Mouse (Mus musculus) frontal cortex, postnatal 14 days (tissue): ENCODE data around the gene Syngr2.
A peak's percentile ranks its signal among the peaks of the same experiment; 100 is the strongest.
"Not testable (repeated sequence)": the region's sequence is repeated elsewhere in the genome, so short reads cannot be mapped to it uniquely, and the experiment has no call there.

Experiments used
- DNase-seq, 2 experiments: peaks; one replicate each; pipeline ENCODE4 v3.0.0; 2022; ENCODE audit warnings: low spot score in 2 of 2

Gene Syngr2

DNA sequence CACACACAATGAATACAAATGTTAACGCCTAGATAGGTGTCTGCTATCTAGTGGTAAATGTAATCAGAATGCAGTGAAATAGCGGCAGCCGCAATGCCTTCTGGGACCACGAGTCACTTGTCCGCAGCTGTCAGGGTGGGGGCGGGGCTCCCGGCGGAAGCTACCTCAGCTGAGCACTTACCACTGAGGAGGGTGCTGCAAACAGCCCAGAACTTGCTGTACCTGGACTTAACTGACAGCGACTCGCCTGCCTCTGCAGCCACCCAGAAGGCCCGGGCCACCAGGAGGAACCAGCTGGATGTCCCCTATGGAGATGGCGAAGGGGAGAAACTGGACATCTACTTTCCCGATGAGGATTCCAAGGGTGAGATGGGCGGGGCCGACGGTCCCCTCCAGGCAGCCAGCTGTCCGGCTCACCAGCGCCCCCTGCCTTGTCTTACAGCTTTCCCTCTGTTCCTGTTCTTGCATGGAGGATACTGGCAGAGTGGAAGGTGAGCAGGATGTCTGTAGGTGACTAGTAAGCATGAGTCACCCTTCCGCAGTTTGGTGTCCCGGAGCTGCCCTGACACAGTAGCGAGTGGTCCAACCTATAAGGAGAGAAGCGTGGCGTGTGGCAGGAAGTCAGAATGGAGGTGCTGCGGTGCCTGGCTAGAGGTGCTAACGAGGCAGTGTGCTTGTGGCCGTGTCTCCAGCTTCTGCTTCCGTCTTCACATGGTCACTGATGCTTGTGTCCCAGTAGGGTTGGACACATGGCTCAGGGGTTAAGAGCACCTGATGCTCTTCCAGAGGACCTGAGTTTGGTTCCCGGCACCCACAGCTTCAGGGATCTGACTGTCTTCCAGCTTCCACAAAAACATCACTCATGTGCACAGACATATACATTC lies 22.9 kb downstream of the Syngr2 start:
- DNase-seq = peak in 1 of 2 experiments; percentile 54

- DNase-seq = not testable (repeated sequence)
These were observed 24.0 kb downstream of the Syngr2 start for GRCm38 (mm10) chr11:117833509-117833908.

DNA sequence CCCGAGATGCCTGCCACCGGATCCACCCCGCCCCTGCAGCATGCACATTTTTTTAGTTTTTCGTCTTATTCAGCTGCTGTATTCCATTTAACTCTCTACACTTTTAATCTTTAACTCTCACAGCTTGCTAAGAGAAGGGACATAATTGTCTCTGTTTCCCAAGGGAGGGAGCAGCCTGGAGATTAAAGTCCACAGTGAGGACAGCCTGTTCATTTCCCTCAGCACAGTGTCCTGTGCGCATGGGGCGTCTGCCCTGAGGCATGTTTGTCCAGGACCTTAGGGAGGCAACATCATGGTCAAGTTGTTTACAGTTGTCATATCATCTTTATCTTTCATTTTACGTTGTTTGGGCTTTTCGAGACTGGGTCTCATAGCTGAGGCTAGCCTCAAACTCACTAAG lies 24.6 kb downstream of the Syngr2 start:
- no peak for DNase-seq

GRCm38 (mm10) chr11:117836306-117836705 lies 26.8 kb downstream of the Syngr2 start:
- DNase-seq = peak in 1 of 2 experiments; percentile 37

DNA sequence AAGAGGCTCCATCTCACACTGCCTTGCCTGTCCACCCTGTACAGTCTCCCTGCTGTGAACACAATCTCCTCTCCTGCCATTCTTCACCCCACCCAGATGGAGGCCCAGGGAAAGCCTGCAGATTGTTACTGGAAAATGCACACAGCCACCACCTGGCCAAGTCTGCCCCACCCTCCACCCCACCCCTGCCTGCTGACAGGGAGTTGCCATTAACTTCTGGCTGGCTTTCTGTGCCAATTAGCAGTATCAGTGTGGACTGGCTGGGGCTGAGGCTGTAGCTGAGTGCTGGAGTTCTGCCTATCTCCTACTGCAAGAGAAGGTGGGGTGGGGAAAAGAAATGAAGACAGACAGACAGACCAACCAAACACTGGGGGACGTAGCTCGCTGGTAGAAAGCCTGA lies 29.1 kb downstream of the Syngr2 start:
- DNase-seq = no peak

DNA sequence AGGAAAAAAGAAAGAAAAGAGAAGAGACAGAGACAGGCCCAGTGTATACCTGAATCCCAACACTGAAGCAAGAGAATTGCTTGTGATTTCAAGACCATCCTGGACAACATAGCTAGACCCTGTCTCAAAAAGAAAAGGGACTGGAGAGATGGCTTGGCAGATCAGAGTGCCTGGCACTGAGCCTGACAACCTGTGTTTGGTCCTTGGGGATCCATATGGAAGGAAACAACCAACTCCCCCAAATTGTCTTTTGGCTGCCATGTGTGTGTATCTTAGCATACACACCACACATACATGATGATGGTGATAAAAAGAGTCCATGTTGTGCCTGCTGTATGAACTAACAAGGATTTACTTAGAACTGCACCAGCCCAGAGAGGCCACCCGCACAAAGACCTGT lies 29.6 kb downstream of the Syngr2 start:
- no peak for DNase-seq

DNA sequence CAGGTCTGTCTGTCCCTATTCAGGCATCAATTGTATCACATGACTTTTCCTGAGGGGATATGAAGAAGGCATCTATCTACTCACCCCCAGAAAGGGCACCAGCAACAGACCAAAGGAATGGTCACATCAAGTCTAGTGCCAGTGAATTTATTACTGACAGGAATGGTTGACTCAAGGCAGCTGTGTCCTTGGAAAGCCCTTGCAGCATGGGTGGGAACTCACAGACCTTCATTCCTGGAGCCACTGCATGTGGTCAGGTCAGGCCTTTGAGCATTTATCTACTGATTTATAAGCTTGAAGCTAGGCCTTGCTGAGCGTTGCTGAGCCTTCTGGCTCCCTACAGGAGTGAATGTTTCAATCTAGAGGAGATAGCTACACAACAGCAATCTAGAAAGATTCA lies 31.4 kb downstream of the Syngr2 start:
- no peak for DNase-seq

DNA sequence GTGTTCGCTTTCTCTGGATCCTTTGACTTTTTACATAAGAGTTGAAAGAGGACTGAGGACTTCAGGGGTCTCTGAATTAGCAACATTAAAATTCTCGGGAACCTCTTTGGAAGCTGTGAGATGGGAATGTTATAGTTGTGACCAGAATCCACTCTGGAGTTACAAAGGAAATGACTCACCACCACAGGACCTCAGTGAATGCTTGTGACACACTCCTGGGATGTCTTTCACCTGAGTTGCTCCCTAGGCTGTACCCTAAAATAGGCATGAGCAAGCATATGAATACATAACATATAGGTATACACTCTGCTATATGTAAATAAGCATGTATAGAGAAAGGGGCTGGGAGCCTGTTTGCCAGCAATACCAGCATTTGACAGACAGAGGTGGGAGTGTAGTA lies 34.0 kb downstream of the Syngr2 start:
- no peak for DNase-seq

- DNase-seq = no peak
These were observed 35.5 kb downstream of the Syngr2 start for GRCm38 (mm10) chr11:117844997-117845396.

- no peak for DNase-seq
These were observed 36.2 kb downstream of the Syngr2 start for GRCm38 (mm10) chr11:117845651-117846050.

GRCm38 (mm10) chr11:117846640-117847039 lies 37.2 kb downstream of the Syngr2 start:
- no peak for DNase-seq

- no peak for DNase-seq
These were observed 38.2 kb downstream of the Syngr2 start for GRCm38 (mm10) chr11:117847593-117848215.

- DNase-seq = no peak
These were observed 39.0 kb downstream of the Syngr2 start for GRCm38 (mm10) chr11:117848271-117848984.

DNA sequence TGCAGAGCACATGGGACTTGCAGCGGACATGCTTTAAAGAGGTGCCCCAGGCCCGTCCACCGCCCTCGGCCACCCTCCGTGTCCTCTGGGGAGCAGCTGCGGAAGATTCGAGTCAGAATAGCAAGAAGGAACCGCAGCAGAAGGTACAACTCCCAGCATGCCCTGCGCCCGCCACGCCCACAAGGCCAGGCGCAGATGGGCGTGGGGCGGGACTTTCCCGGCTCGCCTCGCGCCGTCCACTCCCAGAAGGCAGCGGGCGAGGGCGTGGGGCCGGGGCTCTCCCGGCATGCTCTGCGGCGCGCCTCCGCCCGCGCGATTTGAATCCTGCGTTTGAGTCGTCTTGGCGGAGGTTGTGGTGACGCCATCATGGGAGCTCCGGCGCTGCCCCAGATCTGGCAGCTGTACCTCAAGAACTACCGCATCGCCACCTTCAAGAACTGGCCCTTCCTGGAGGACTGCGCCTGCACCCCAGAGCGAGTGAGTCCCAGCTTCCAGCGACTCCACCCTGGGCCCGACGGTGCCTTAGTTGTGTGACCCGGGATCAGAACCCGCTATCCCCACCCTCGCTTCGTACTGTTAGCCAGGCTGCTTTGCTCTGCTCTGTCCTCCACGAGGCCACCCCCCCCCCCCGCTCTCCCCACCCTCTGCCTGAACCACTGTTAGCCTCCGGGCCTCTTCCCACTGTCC lies 39.7 kb downstream of the Syngr2 start, which contains the start of gene Birc5:
TSS of gene Birc5 (plus strand) at position 267 of the 687 bp plus-strand sequence.
- DNase-seq = peak; percentile 90 to 93

GRCm38 (mm10) chr11:117852875-117853274 lies 43.4 kb downstream of the Syngr2 start:
- DNase-seq = no peak

DNA sequence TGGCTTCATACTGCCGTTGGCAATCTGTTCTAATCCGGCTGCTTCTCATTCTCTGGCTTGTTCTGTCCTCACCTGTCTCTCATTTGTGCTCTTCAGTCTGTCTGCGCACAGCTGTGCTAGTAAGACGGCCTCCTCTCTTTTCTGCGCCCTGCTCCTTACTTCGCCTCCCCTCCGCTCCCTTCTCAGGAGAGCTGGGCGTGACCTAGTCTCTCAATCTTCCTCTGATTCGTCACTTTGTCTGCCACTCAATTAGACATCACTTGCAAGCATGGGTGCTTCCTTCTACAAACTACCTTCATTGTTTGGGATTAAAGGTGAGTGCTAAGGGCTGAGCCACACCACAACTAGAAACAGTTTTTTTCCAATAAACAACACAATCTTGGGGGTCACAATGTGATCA lies 44.8 kb downstream of the Syngr2 start:
- no peak for DNase-seq

DNA sequence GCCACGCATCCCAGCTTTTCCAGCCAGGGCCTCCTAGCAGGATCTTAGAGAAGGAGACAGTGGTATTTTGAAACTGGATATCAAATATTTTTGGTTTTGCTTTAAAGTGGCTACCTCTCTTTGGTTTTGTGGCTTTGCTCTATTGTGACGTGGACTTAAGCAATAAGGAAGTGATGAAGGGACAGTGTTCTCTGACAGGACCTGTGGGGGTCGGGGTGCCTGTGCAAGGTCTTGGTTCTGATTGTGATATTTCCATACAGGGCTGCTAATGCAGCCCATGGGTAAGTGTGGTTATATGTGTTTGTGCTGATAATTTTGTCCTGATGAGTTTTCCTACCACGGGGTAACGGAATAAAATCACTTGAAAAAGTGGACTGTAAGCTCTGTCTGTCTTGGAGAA lies 45.9 kb downstream of the Syngr2 start:
- DNase-seq = no peak

DNA sequence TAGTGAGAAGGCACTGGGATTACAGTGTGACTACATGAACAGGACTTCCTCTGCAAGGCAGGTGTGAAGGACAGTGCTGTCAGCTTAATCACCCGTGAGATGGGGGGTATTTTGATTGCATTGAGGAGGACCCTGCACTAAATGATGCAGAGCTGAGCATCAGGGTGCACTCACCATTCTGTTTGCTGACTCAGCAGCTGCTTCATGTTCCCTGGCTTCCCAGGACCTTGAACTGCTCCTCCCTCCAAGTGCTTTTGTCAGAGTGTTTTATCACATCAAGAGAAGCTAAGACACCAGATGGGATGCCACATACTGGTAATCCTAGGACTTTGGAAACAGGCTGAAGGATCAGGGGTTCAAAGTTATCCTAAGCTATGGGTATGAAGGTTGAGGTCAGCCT lies 46.5 kb downstream of the Syngr2 start:
- no peak for DNase-seq

DNA sequence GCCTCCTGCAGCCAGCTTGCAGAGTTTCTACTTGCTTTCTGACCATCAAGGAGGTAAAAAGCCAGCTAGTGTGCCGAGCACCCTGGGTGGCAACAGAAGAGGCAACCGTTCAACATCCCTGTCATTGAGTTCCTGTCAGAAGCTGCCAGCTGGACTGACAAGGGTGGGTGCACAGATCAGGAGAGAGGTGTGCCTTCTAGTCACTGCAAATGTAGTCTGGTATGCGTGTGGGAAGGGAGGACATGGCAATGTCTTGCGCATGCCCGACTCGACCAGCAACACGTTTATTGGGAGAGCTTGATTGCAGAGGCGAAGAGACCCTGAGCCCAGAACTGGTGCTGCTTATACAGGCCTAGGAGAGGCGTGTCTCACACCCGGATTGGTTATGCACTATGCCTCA lies 48.0 kb downstream of the Syngr2 start:
- no peak for DNase-seq

GRCm38 (mm10) chr11:117858392-117858791 lies 48.9 kb downstream of the Syngr2 start:
- DNase-seq = no peak

- no peak for DNase-seq
These were observed 51.1 kb downstream of the Syngr2 start, which contains the start of gene Tmem235 for GRCm38 (mm10) chr11:117860601-117861000. Gene Tmem235 (plus strand): TSS chr11:117860752.
